Mouse (Mus musculus) kidney, adult 11 months (tissue): Measurements from ENCODE around the gene Adgrg3.

ENCODE experiments used
- DNase-seq: peaks from one replicate; pipeline ENCODE4 v3.0.0; 2022

Gene Adgrg3

GRCm38 (mm10) chr8:95017451-95017850 is at the start of gene Adgrg3:
Gene Adgrg3, plus strand, starts transcription at chr8:95017692.
- no peak for DNase-seq

DNA sequence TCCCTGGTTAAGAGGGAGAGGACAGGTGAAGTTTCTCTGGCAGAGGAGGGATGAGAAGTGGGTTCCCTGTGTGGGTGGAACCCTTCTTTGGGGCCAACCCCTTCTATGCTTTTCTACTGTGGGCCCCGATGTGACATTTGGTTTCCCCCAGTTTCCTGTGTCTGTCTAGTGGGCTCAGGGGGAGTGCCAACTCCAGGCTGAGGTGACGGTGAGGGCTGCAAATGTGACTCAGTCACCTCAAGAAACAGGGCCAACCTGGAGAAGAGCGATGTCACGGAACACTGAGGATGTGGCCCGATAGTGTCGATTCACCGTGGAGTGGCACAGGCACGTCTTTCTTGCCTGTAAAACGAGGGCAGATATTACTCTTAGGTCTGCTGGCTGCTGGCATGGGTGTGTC is 44.2 kb upstream of the Adgrg3 start:
- DNase-seq = no peak

DNA sequence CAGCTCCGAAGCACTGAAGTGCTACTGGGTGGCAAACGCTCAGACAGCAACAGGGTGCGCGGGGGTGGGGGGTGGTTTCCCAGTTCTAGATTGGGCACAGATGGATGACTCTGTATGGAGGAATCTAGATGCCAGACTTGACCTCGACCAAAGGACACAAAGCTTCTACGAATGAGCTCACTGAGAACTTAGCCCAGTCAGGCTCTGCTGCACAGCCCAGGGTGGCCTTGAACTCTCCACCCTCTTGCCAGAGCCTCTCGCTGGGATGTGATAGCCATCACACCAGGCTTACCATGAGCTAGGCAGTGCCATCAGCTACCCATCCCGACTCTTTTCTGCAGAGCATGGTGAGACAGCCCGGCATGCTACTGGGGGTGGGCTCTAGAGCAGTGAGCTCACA is 43.7 kb upstream of the Adgrg3 start:
- no peak for DNase-seq

GRCm38 (mm10) chr8:94974467-94975165 is 42.9 kb upstream of the Adgrg3 start, which contains the start of gene Adgrg1:
Gene Adgrg1, plus strand, starts transcription at chr8:94974751.
- DNase-seq = peak; percentile 86

DNA sequence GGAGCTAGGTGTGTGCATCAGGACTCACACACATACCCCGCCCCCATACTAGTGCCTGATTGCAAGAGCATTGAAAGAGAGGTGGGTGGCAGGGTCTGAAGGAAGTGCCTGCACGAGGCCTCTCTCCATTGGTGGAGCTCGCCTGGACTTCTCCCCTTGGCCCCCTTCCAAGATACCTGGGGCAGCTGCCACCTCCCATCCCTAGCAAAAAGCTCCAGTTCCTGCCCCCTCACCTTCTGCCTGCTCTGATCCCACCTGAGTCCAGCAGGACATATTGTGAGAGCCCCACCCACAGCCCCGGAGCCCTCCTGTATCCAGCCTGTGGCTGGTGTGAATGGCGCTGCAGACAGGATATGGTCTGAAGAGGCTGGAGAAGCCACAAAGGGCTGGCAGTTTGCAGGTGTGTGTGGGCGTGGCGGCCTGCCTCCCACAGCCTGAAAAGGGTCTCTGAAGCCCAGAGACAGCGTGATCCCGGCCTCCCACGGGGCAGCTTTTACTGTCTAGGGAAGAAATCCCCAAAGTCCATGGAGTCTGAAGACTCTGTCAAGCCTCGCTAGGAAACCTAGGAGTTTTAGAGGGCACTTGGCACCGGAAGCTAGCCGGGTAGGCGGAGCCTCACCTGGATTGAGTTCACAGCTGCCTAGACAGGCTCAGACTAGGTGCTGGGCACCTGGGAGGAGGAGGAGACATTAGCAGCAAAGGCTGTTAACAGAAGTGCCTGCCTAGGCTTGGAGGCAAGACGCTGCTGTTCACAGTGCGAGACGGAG is 40.7 kb upstream of the Adgrg3 start:
- peak; percentile 97 for DNase-seq

DNA sequence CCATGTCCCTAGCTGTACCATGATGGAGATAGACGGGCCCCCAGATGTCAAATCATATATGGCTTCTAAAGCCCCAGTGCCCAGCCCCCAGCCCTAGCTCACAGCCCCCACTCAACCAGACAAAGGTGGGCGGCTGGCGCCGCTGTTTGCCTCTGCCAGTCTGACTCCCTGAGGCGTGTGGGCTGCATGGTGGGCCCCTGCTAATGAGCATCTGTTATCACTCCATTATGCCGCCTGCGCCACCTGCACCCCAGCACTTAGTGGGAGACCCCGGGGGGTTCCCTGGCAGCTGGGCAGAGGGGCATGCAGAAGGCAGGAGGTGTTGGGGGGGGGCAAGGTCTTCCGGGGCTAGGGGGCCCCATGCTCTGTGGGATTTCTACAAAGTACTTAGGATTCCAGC is 39.4 kb upstream of the Adgrg3 start:
- DNase-seq = no peak

DNA sequence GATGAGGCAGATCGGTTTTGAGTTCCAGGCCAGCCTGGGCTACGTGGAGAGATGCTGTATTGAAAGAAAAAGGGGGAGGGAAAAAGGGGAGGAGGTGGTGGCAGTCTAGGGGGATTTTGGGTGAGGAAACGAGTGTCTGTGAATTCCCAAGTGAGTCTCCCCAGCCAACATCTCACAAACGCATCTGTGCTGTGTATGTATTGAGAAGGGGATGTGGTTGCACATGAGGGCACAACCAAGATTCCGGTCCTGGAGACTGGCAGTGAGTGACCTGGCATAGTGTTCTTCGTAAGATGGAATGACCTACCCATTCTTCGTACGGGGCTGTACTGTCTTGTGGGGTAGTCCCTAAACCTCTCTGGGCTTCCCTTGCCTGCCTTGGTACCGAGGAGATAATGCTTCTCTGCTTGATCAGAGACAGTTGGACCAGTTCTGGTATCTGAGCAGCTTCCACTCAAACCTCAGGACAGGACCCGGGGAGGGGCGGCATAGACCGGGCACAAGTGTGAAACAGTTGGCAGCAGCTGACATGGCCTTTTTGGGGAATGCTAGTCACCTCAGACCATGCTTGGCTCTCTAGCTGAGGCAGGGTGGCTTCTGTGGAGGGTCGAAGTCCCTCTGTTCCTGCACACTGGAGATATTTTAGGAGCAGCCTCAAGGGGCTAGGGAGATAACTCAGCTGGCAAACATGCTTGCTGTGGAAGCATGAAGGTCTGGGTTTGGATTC is 38.7 kb upstream of the Adgrg3 start:
- no peak for DNase-seq

DNA sequence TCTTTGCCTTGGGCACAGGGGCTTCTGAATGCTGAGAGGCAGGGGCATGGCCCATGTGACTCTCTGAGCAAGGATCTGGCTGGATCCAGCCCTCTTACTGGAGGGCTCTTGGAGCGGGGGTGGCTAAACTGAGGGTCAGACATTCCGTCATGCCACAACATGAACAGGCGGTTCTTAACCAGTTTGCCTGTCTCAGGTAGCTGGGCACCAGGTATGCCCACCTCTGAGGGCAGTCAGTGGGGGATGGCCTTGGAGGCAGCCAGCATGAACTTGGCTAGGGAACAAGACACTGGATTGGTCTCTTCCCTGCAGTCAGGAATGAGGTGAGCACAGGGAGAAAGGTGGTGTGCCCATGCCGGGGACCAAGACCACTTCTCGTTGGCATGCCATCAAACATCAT is 37.3 kb upstream of the Adgrg3 start:
- peak; percentile 93 for DNase-seq

DNA sequence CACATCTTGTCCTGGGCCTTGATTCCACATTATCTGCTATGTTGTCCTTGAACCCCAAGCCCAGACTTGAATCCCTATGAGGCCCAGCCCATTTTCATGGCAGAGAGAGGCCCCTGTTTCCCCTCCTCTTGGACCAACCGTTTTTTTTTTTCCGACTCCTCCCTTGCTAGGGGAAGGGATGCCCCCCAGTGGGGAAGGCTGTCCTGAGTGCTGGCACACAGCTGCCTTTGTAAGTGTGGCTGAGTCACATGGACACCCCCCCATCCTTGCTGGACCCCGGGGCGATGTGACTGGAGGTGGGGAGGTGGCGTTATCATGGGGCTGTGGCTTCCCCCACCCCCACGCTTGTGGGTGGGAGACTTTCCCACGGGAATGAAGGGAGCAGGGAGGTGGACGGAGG is 36.5 kb upstream of the Adgrg3 start:
- peak; percentile 50 for DNase-seq

GRCm38 (mm10) chr8:94981848-94982247 is 35.6 kb upstream of the Adgrg3 start:
- no peak for DNase-seq

DNA sequence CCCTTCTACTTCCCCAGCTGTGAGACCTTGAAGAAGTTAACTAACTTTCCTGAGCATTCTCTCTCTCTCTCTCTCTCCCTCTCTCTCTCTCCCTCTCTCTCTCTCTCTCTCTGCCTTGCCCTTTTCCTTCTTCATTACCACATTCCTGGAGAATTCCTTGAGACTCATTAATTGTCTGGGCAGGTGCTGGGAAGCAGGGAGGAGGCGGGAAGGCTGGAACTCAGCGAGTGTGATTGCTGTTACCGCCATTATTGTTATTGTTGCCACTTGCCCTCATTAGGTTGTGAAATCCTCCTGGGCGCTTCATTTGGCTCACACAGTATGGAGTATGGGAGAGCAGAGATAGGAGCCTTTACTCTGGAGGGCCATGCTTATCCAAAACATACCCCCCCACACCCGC is 34.3 kb upstream of the Adgrg3 start:
- DNase-seq = no peak

- DNase-seq = peak; percentile 94
Observed at GRCm38 (mm10) chr8:94983881-94984516, 33.5 kb upstream of the Adgrg3 start.

DNA sequence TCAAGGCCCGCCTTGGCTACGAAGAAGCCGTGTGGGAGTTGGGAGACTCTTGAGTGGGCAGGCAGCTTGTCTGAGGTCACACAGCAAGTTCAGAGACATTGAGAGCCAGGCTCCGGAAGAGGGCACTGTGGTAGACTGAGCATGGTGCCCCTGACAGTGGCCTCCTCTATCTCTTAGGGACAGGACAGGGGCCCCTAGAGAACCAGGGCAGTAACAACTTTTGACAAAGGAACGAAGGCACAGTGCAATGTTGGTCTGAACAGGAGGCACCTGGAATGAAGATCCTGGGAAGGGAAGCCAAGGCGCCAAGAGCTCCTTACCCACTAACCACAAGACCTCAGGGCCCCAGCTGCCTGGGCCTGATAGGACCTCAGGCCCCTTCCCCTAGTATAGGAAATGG is 32.5 kb upstream of the Adgrg3 start:
- no peak for DNase-seq

GRCm38 (mm10) chr8:94986676-94987075 is 30.8 kb upstream of the Adgrg3 start:
- peak; percentile 67 for DNase-seq

- no peak for DNase-seq
Observed at GRCm38 (mm10) chr8:94987553-94987952, 29.9 kb upstream of the Adgrg3 start.

DNA sequence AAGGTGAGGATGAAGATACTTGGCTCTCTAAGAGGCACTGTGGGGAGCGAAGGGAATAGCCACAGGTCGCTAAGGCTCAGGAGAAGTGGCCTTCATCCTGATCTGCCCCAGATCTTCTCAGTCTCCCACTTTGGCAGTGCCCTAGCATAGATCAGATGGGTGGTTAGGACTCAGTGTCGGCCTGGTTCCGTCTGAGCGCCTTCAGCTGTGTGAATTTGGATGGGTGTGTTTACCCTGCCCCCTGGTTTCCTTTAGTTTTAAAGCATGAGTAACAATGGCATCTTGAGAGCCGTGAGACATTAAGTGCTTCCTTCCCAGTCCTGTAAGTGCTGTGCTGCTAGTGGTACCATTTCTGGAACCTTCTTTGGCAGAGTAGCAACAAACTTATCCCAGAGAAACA is 28.9 kb upstream of the Adgrg3 start:
- peak; percentile 40 for DNase-seq

- peak; percentile 62 for DNase-seq
Observed at GRCm38 (mm10) chr8:94989711-94990110, 27.8 kb upstream of the Adgrg3 start.

GRCm38 (mm10) chr8:94990598-94991453 is 26.7 kb upstream of the Adgrg3 start:
- DNase-seq = no peak

DNA sequence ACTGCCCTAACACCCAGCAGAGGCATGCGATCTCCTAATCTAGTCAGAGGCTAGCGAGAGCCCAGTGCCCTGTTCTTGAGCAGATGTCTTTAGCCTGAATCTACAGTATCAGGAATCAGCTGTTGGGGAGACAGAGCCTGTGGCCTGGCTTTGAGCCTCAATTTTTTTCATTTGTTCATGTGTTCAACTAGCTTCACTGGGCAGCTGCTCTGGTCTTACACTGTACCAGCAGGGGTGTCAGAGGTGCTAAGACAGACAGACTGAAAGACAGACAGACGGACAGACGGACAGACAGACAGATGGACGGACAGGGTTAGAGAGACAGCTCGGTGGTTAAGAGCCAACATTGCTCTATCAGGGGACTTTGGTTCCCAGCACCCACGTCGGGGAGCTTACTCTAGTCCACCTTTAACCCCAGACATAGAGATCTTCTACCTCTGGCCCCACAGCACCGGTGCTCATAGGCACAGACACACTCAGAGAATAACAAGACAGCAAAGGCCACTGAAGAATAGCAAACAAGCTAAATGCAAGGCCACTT is 26.0 kb upstream of the Adgrg3 start:
- DNase-seq = no peak

DNA sequence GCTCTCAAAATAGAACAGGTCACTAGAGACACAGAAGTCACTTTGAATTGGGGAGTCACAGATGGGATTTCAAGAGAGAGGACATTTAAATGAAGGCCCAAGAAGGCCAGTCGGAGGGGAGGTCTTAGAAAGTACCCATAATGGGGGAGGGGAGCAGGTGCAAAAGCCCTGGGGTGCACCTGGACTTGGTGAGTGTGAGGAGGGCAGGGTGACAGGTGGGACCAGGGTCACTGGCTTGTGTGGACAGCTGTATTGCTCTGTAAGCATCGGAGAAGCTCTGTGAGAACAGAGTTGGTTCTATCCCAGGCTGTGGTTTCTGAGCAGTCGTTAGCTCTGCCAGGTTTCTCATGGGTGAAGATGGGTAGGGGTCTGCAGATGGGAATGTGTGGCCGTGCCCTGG is 25.5 kb upstream of the Adgrg3 start:
- no peak for DNase-seq

GRCm38 (mm10) chr8:94992534-94992933 is 25.0 kb upstream of the Adgrg3 start:
- peak; percentile 74 for DNase-seq
